Mouse (Mus musculus): Measurements from ENCODE around the gene Tmem151b.

- TF ChIP-seq CTCF (conservative IDR thresholded peaks at IDR 0.05; ENCODE audit: low read length) = no peak
- no peak for TF ChIP-seq POU5F1 (IDR thresholded peaks at IDR 0.05; ENCODE audit: borderline replicate concordance, low read length)
- no peak for TF ChIP-seq NANOG (IDR thresholded peaks at IDR 0.05; ENCODE audit: borderline replicate concordance, low read length)
Observed at GRCm38 (mm10) chr17:45547461-45548190, 1.9 kb downstream of the Tmem151b start.
